Mouse (Mus musculus) liver, embryonic 14.5 days (tissue): ENCODE measurements around the gene Hcn3. TPM values are rescaled to one million over a fixed set of nuclear protein-coding genes. Genes with fewer than 3 reads are reported as not detected.
A peak's percentile ranks its signal among the peaks of the same experiment; 100 is the strongest.

Experiments
- ATAC-seq: fragments of 200-750 bp; cut with Nextera tagmentation; 2 replicates; pipeline ENCODE4 v1.8.0; 2017; ENCODE audit warnings: moderate number of reproducible peaks, mild to moderate bottlenecking, moderate library complexity; ENCODE audit not compliant: insufficient read depth
- DNase-seq, 3 experiments: peaks; one replicate each; pipeline ENCODE4 v3.0.0-alpha.2; 2012 to 2013; ENCODE audit warnings: low read depth in 3 of 3, low spot score in 3 of 3
- H3K27ac ChIP-seq: fragments of 300-500 bp; sonication (generic); 2 replicates; pipeline ENCODE4 v1.5.1; 2014; ENCODE audit warnings: moderate library complexity, mild to moderate bottlenecking, control low read depth, inconsistent platforms
- H3K27me3 ChIP-seq: fragments of 300-500 bp; sonication (generic); 2 replicates; pipeline ENCODE4 v1.6.1; 2014; ENCODE audit warnings: mild to moderate bottlenecking, low read length, moderate library complexity; ENCODE audit not compliant: control insufficient read depth, insufficient read depth
- H3K36me3 ChIP-seq: fragments of 300-500 bp; sonication (generic); replicated peaks from 2 replicates; pipeline ENCODE4 v1.6.1; 2014; ENCODE audit warnings: low read depth; ENCODE audit not compliant: control insufficient read depth, insufficient read depth
- H3K4me1 ChIP-seq, 2 experiments: fragments of 200-500 bp in 1 of 2; fragments of 300-500 bp in 1 of 2; sonication (generic) in 1 of 2; replicated peaks; 2 replicates each; pipeline ENCODE4 v1.6.1; 2012 to 2014; ENCODE audit warnings: antibody characterized with exemption in 1 of 2, inconsistent platforms in 1 of 2, low read length in 1 of 2; ENCODE audit not compliant: control insufficient read depth in 2 of 2, insufficient read depth in 2 of 2
- H3K4me2 ChIP-seq: fragments of 300-500 bp; sonication (generic); 2 replicates; pipeline ENCODE4 v1.6.1; 2014; ENCODE audit warnings: low read depth, mild to moderate bottlenecking, control low read depth, moderate library complexity
- H3K4me3 ChIP-seq, 2 experiments: fragments of 200-500 bp in 1 of 2; fragments of 300-500 bp in 1 of 2; sonication (generic) in 1 of 2; 2 replicates each; pipeline ENCODE4 v1.5.1; 2012 to 2014; ENCODE audit warnings: low read depth in 2 of 2, low read length in 2 of 2, mild to moderate bottlenecking in 2 of 2, control low read depth in 1 of 2, inconsistent platforms in 1 of 2, moderate library complexity in 1 of 2; ENCODE audit not compliant: insufficient read depth in 1 of 2
- H3K9ac ChIP-seq: fragments of 300-500 bp; sonication (generic); replicated peaks from 2 replicates; pipeline ENCODE4 v1.6.1; 2014; ENCODE audit warnings: mild to moderate bottlenecking, control low read depth, moderate library complexity
- H3K9me3 ChIP-seq: fragments of 300-500 bp; sonication (generic); 2 replicates; pipeline ENCODE4 v1.6.1; 2016; ENCODE audit warnings: low read length, mixed read lengths; ENCODE audit not compliant: control insufficient read depth
- CTCF ChIP-seq: IDR thresholded peaks from 2 replicates; pipeline ENCODE4 v1.5.1; 2016; ENCODE audit warnings: antibody characterized with exemption, low read depth, control low read depth
- EP300 ChIP-seq: IDR thresholded peaks from 2 replicates; pipeline ENCODE4 v1.6.1; 2016; ENCODE audit warnings: antibody characterized with exemption, low read depth
- WGBS: fragments of 180-500 bp; shearing (Covaris S2); extraction: QIAGEN DNeasy Blood & Tissue Kit; methylation state at CpG from one replicate; pipeline ENCODE4 v1.1.7; 2014; ENCODE audit not compliant: insufficient replicate concordance; 5-methylcytosine and 5-hydroxymethylcytosine counted together
- polyA plus RNA-seq, 2 experiments: library from polyadenylated mRNA; depleted of rRNA in 1 of 2; stranded (reverse) in 1 of 2; unstranded in 1 of 2; fragments of >200 nt; fragmentation: Nextera tagmentation in 1 of 2; extraction: Ambion mirVana in 1 of 2; gene quantifications; 2 replicates each; pipeline versions ENCODE4 v1.2.1 to v1.2.3; 2012 to 2014

Hcn3 gene
- polyA plus RNA-seq, 2 experiments = 0.31 to 0.55 TPM

DNA sequence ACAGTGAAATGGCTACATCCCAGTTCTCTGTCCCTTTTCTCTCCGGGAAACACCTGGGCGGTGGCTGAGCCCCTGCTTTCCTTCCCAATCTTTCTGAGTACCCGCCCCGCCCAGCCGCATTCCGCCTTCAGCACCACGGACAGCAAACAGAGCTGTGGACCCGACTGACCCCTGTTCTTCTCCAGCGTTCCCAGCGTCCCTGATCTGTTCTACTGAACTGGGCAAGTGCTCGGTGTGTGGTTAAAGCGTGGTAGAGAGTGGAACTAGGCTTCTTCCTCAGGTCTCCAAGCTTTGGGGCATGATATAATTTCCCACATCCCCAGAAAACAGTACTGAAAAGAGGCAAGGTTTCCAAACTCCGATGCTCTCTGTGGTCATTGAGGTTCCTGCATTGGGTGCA, 785 bp downstream of the Hcn3 start:
- 0% methylated on average over 13 of the region's 13 CpGs for WGBS
- H3K4me3 ChIP-seq = peak overlapping the region; percentile 51 to 60; a peak in 3 of 4 replicates
- no peaks in the 10 kb centered on the region for H3K9me3 ChIP-seq
- H3K36me3 ChIP-seq = no peaks in the 10 kb centered on the region
- H3K4me1 ChIP-seq = peaks cover 9 to 15% of the 10 kb centered on the region in 2 experiments; a peak in 3 of 4 replicates
- TF ChIP-seq CTCF = no peak
- no peak for TF ChIP-seq EP300
- DNase-seq (no peak), ATAC-seq (no peak)
- no peak overlapping the region for H3K27ac ChIP-seq
- H3K4me2 ChIP-seq = peak overlapping the region; percentile 88
- H3K27me3 ChIP-seq = peaks cover 9% of the 10 kb centered on the region
- H3K9ac ChIP-seq = no peak overlapping the region

GRCm38 (mm10) chr3:89158651-89159050, 1.3 kb downstream of the Hcn3 start:
- 21% methylated on average over 7 of the region's 7 CpGs for WGBS
- Histone ChIP-seq H3K36me3 (no peaks in the 10 kb centered on the region), H3K4me2 (no peak overlapping the region), H3K9me3 (no peaks in the 10 kb centered on the region), H3K27ac (no peak overlapping the region), H3K9ac (no peak overlapping the region), H3K4me1 (peaks cover 3 to 10% of the 10 kb centered on the region in 2 experiments; a peak in 3 of 4 replicates), H3K4me3 (no peak overlapping the region), H3K27me3 (peaks cover 9% of the 10 kb centered on the region)
- DNase-seq (no peak), ATAC-seq (no peak)
- no peak for TF ChIP-seq EP300
- TF ChIP-seq CTCF = no peak

DNA sequence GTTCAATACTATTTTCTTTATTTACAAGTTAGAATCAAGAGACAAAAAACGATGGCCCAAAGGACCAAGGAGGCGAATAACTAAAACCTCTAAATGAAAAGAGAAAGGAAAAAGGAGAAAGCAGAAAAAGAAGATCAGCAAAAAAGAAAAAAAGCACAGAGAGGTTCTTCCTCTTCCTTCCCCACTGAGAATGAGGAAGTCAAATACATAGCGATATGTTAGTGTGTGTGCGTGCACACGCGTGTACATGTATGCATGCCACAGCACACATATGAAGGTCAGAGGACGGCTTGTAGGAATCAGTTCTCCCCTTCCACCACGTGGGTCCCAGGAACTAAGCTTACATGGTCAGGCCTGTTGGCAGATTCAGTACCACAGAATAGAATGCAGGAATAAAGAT, 3.0 kb downstream of the Hcn3 start:
- H3K4me3 ChIP-seq = no peak overlapping the region
- no peak overlapping the region for H3K9ac ChIP-seq
- DNase-seq (no peak), ATAC-seq (no peak)
- no peaks in the 10 kb centered on the region for H3K36me3 ChIP-seq
- H3K27me3 ChIP-seq = peaks cover 9% of the 10 kb centered on the region
- 57% methylated on average over 8 of the region's 8 CpGs for WGBS
- no peak overlapping the region for H3K27ac ChIP-seq
- no peaks in the 10 kb centered on the region for H3K9me3 ChIP-seq
- H3K4me1 ChIP-seq = peaks cover 8 to 16% of the 10 kb centered on the region in 2 experiments
- no peak overlapping the region for H3K4me2 ChIP-seq
- TF ChIP-seq CTCF (no peak), EP300 (no peak)

GRCm38 (mm10) chr3:89152084-89152835, 7.7 kb downstream of the Hcn3 start:
- peak; percentile 12; the same call in 1 of the 2 replicates for ATAC-seq
- no peak overlapping the region for H3K9ac ChIP-seq
- no peaks in the 10 kb centered on the region; the same call in none of the 2 replicates for H3K27me3 ChIP-seq

GRCm38 (mm10) chr3:89148567-89148966, 11.4 kb downstream of the Hcn3 start:
- TF ChIP-seq CTCF = no peak
- no peak for TF ChIP-seq EP300
- Histone ChIP-seq H3K4me2 (peak overlapping the region; percentile 73; the same call in 1 of the 2 replicates), H3K4me1 (peaks cover 21 to 25% of the 10 kb centered on the region in 2 experiments), H3K27me3 (no peaks in the 10 kb centered on the region; the same call in 1 of the 2 replicates), H3K4me3 (no peak overlapping the region), H3K27ac (no peak overlapping the region), H3K9ac (no peak overlapping the region), H3K36me3 (peaks cover 32% of the 10 kb centered on the region), H3K9me3 (no peaks in the 10 kb centered on the region)
- no peak for ATAC-seq
- 70% methylated on average over 14 of the region's 14 CpGs for WGBS
- DNase-seq = no peak

More at GRCm38 (mm10) chr3:89152084-89152835, 7.7 kb downstream of the Hcn3 start:
- WGBS = 36% methylated on average over 17 of the region's 17 CpGs
- no peak for TF ChIP-seq CTCF
- no peak for TF ChIP-seq EP300
- peaks cover 14 to 19% of the 10 kb centered on the region in 2 experiments for H3K4me1 ChIP-seq
- DNase-seq = no peak
- no peaks in the 10 kb centered on the region for H3K36me3 ChIP-seq
- no peaks in the 10 kb centered on the region for H3K9me3 ChIP-seq
- H3K4me3 ChIP-seq = no peak overlapping the region
- no peak overlapping the region for H3K27ac ChIP-seq
- peak overlapping the region; percentile 23 for H3K4me2 ChIP-seq
